Mouse (Mus musculus) Muller cell, postnatal 12 days (primary cell): Measurements from ENCODE around the gene Rps6ka5.

ENCODE experiments used
- DNase-seq: peaks from one replicate; pipeline ENCODE4 v3.0.0-alpha.2; 2015; ENCODE audit errors: inconsistent ontology term

Gene Rps6ka5

GRCm38 (mm10) chr12:100530871-100531270 lies 195.9 kb downstream of the Rps6ka5 start:
- DNase-seq = no peak

- DNase-seq = no peak
These were observed 197.1 kb downstream of the Rps6ka5 start for GRCm38 (mm10) chr12:100529651-100530050.

- DNase-seq = peak; percentile 55
These were observed 197.6 kb downstream of the Rps6ka5 start for GRCm38 (mm10) chr12:100529172-100529571.

- DNase-seq = no peak
These were observed 198.5 kb downstream of the Rps6ka5 start for GRCm38 (mm10) chr12:100528246-100528645.

- peak; percentile 84 for DNase-seq
These were observed 199.0 kb downstream of the Rps6ka5 start for GRCm38 (mm10) chr12:100527753-100528152.

- DNase-seq = no peak
These were observed 199.5 kb downstream of the Rps6ka5 start for GRCm38 (mm10) chr12:100527241-100527640.

GRCm38 (mm10) chr12:100525939-100526338 lies 200.8 kb downstream of the Rps6ka5 start:
- DNase-seq = no peak

- DNase-seq = peak; percentile 60
These were observed 206.0 kb downstream of the Rps6ka5 start, which contains the start of gene Ttc7b for GRCm38 (mm10) chr12:100520794-100521186. Ttc7b (minus strand) TSS chr12:100520826.

- DNase-seq = peak; percentile 55
These were observed 206.5 kb downstream of the Rps6ka5 start for GRCm38 (mm10) chr12:100520077-100520793.

- peak; percentile 90 for DNase-seq
These were observed 207.1 kb downstream of the Rps6ka5 start for GRCm38 (mm10) chr12:100519684-100520076.

- DNase-seq = no peak
These were observed 209.4 kb downstream of the Rps6ka5 start for GRCm38 (mm10) chr12:100517371-100517770.

GRCm38 (mm10) chr12:100516161-100516838 lies 210.5 kb downstream of the Rps6ka5 start:
- no peak for DNase-seq

- no peak for DNase-seq
These were observed 211.3 kb downstream of the Rps6ka5 start for GRCm38 (mm10) chr12:100515493-100515892.

GRCm38 (mm10) chr12:100514611-100515010 lies 212.2 kb downstream of the Rps6ka5 start:
- no peak for DNase-seq

- no peak for DNase-seq
These were observed 213.7 kb downstream of the Rps6ka5 start for GRCm38 (mm10) chr12:100513131-100513530.

- no peak for DNase-seq
These were observed 214.1 kb downstream of the Rps6ka5 start for GRCm38 (mm10) chr12:100512641-100513040.

- DNase-seq = no peak
These were observed 217.0 kb downstream of the Rps6ka5 start for GRCm38 (mm10) chr12:100509615-100510282.

GRCm38 (mm10) chr12:100508668-100509067 lies 218.1 kb downstream of the Rps6ka5 start:
- DNase-seq = no peak

- no peak for DNase-seq
These were observed 221.3 kb downstream of the Rps6ka5 start for GRCm38 (mm10) chr12:100505484-100505883.

- no peak for DNase-seq
These were observed 222.2 kb downstream of the Rps6ka5 start for GRCm38 (mm10) chr12:100504585-100504984.

- no peak for DNase-seq
These were observed 223.1 kb downstream of the Rps6ka5 start for GRCm38 (mm10) chr12:100503659-100504058.

- DNase-seq = no peak
These were observed 224.2 kb downstream of the Rps6ka5 start for GRCm38 (mm10) chr12:100502544-100502943.

- no peak for DNase-seq
These were observed 225.5 kb downstream of the Rps6ka5 start for GRCm38 (mm10) chr12:100501261-100501660.
